Mouse (Mus musculus): ENCODE data around the gene Tcte2.

- TF ChIP-seq CTCF (IDR thresholded peaks at IDR 0.05) (no peak), EP300 (IDR thresholded peaks at IDR 0.05) (no peak)
Measured at GRCm38 (mm10) chr17:13677225-13678148, 84.1 kb downstream of the Tcte2 start.
